Mouse (Mus musculus) gastrocnemius, postnatal 25 days (tissue): ENCODE results near the gene Ptpn11. TPM values are rescaled to one million over a fixed set of nuclear protein-coding genes. Genes with fewer than 3 reads are reported as not detected.

Experiments
- DNase-seq: peaks from one replicate; pipeline ENCODE4 v3.0.0; 2022
- total RNA-seq, 2 experiments: library from RNA; stranded (reverse); gene quantifications; 1 replicate in 1 of 2; 2 replicates in 1 of 2; pipeline ENCODE4 v1.2.3; 2021

Gene Ptpn11
- total RNA-seq, 2 experiments from 2014 or later: 65.5 to 75.5 TPM

DNA sequence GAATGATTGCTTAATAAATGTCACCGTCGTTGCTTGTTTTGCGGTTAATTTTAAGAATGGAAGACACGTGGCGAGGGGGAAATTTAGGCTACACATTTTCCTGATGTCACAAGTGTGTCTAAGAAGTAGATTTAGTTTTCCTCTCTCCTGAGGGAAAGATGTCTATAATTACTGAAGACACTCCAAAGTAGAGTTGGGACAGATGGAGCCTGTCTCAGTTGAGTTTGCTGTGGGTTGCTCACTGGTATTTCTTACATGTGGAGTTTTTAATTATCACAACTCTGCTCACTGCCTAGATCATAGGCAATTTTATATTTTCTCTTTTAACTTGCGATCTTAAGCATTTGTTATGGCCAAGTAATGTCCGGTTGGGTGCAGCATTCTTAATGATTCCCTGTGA lies 108.6 kb downstream of the Ptpn11 start:
- DNase-seq: no peak

DNA sequence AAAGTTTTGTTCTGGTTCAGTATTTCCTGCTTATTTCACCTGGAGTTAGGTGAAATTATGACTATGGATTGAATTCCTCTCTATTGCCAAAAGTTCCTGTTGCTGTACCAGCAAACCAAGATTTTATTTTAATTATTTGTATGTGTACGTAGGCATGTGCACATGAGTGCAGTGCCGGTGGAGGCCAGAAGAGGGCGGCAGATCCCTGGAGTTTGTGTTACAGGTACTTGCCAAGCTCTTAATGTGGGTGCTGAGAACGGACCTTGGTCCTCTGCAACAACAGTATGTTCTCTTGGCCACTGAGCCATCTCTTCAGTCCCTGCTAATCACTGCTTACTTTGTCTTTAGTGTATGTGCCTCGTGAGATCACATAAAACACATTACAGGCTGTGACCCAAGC lies 109.4 kb downstream of the Ptpn11 start:
- no peak for DNase-seq

Other genes with a start within 250 kb of the Ptpn11 start
- gene Rph3a, start 181.3 kb downstream of the Ptpn11 start, total RNA-seq: under 1 TPM in 1 of 2 experiments, not detected in 1; 0.11 TPM
- 100 to 1,000 TPM; 444 to 447 TPM for gene Rpl6, start 13.1 kb upstream of the Ptpn11 start, total RNA-seq
- gene Hectd4, start 28.8 kb upstream of the Ptpn11 start, total RNA-seq: 10 to 100 TPM; 11.7 TPM
- gene Trafd1, start 194.2 kb upstream of the Ptpn11 start, total RNA-seq: 10 to 100 TPM; 29.2 to 33.2 TPM
- 10 to 100 TPM; 23.2 to 23.8 TPM for gene Naa25, start 206.5 kb upstream of the Ptpn11 start, total RNA-seq